Mouse (Mus musculus) forelimb bud, embryonic 11.5 days (tissue): ENCODE results near the gene Rab39.

Experiments used
- DNase-seq: peaks from one replicate; pipeline ENCODE4 v3.0.0-alpha.2; 2012; ENCODE audit warnings: low read depth, low spot score

Rab39 gene

DNA sequence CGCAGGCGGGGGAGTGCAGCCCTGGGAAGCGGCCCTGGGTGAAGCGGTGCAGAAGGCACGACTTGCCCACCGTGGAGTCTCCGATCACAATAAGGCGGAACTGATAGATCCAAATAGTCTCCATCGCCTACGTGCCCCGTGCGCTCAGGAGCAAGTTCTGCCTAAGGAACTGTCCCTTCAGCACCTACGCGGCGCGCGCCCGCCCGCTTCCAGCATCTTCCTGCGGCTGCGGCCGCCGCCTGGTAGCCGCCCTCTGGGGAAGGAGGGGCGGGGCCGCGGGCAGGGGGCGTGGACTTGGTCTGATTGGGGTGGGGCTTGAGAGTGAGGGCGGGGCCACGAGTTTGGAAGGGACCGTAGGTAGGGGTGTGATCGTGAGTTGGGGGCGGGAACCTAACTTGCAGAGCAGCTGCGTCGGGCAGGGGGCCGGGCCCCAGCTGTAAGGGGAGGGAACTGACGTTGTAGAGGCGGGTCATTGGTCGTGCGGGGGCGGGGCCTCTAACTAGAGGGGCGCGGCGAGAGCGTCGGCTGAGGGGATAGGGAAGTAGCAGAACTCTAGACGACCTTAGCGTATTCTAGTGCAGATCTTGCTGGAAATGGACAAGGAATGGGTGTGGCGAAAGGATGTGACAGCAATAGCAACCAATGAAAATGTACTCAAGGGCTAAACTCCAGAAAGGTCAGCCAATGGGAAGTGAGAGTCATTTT, at the start of gene Rab39:
TSS of gene Rab39 (minus strand) at position 241 of the 705 bp plus-strand sequence.
- peak; percentile 88 for DNase-seq

DNA sequence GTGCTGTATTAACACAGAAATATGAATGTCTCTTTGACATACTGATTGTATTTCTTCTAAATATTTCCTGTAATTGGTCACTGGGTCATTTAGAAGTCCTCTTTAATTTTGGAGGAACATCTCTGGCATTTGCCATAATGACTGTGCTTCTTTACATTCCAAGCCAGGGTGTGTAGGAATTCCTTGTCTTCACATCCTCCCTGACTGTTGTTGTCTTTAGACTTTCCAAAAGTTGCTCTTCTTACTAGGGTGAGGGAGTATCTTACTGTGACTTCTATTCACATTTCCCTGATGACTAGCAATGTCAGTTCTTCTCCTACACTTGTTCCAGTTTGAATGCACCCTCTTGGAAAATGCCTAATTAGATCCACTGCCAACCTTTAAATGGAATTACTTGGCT, 48.8 kb upstream of the Rab39 start:
- no peak for DNase-seq

DNA sequence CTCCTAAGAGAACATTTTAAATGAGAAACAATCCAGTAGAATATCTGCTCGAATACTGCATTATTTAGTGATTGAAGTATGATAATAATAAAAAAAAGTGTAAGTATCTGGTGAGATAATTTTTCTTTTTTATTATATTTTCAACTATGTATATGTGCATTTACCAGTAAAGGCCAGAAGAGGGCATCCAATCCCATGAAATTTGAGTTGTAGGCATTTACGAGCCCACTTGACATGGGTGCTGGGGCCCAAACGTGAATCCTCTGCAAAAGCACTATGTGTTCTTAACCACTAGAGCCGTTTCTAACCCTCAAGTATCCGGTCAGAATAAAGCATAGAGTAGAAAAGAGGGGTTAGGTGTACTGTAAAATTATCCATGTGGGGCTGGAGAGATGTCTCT, 44.9 kb upstream of the Rab39 start:
- DNase-seq: no peak

DNA sequence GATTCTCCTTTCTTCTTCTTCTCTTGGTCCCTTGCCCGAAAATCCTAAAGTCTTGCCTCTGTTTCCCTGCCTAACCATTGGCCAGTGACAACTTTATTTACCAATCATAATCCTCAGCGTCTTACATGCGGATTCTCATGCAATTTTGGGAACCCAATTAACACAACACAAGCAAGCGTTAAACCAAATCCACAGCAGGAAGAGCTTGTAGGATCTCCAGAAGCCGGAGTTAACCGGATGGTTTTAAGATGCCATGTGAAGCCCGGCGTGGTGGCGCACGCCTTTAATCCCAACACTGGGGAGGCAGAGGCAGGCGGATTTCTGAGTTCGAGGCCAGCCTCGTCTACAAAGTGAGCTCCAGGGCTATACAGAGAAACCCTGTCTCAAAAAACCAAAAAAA, 44.4 kb upstream of the Rab39 start:
- no peak for DNase-seq

GRCm38 (mm10) chr9:53740829-53741404, 34.9 kb upstream of the Rab39 start:
- no peak for DNase-seq

- DNase-seq: no peak
Measured at GRCm38 (mm10) chr9:53705491-53705991, 491 bp downstream of the Rab39 start.

DNA sequence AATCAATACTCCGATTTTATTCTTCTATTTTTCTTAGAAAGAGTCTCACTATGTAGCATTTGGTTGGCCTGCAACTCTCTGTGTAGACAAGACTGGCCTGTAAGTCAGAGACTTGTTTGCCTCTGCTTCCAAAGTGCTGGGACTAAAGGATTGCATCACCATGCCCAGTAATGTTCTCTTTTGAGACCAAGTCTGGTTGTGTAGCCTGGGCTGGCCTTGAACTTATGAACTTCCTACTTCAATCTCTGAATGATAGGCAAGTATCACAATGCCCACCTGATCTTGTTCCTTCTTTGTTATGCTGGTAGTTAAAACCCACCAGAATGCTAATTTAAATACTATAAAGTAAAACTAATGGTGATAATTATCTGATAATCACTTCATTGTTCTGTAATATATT, 3.0 kb downstream of the Rab39 start:
- DNase-seq: no peak

DNA sequence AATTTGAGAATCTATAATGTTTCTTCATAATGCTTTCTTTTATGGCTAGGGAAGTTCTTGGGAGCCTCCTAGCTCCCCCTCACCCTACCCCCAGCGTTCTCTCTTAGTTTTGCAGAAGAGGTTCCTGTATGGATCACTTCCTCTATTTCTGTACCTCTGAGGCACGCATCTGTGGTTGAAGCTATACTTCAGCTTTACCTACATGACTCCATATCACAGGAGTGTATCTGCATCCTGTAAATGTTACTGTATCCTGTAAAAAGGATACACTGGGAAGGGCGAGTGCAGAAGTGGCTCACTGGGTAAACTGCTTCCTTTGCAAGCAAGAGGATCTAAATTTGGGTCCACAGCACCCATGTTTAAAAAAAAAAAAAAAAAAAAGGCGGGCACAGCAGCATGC, 5.5 kb downstream of the Rab39 start:
- no peak for DNase-seq

DNA sequence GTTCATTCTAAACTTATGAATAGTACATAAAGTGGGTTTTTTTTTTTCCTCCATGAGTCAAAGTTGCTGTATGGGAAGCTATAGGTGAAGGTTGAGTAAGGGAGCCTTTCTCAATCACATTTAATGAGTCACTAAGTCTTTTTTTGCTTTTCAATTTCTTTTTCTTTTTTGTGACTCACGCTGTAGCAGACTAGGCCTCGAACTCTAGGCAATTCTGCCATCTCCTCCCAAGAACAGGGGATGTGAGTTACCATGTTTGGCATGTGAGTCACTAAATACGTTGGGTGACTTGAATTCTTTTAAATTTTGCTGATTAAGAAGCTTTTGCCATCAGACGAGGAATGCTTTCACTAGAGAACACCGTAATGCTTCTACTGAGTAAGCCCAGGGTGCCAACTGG, 10.2 kb downstream of the Rab39 start:
- no peak for DNase-seq

- no peak for DNase-seq
Measured at GRCm38 (mm10) chr9:53693718-53694117, 12.3 kb downstream of the Rab39 start.

- DNase-seq: no peak
Measured at GRCm38 (mm10) chr9:53691745-53692670, 14.0 kb downstream of the Rab39 start.

- no peak for DNase-seq
Measured at GRCm38 (mm10) chr9:53680851-53681250, 25.2 kb downstream of the Rab39 start.

DNA sequence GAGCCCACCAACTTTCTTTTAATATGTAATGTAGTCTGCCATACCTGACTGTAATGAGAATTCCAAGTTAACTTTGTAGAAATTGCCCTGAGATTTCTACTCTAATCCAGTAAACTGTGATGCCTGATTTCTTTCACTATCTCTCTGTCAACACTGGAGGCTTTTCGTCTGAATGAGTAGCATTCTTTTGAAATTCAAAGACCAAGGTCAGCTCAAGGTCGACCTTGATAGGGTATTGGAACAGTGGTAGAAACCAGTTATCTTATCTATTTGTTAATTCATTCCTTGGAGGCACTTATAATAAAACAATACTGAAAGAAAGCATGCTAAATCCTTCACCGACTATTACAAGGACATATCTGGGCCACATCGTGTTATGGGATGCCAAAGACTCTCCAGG, 29.1 kb downstream of the Rab39 start:
- DNase-seq: no peak

GRCm38 (mm10) chr9:53673571-53673970, 32.5 kb downstream of the Rab39 start:
- DNase-seq: peak; percentile 68

GRCm38 (mm10) chr9:53669680-53670219, 36.3 kb downstream of the Rab39 start, which contains the start of gene Cul5:
TSS of gene Cul5 (minus strand) at chr9:53670014.
- peak; percentile 11 for DNase-seq

DNA sequence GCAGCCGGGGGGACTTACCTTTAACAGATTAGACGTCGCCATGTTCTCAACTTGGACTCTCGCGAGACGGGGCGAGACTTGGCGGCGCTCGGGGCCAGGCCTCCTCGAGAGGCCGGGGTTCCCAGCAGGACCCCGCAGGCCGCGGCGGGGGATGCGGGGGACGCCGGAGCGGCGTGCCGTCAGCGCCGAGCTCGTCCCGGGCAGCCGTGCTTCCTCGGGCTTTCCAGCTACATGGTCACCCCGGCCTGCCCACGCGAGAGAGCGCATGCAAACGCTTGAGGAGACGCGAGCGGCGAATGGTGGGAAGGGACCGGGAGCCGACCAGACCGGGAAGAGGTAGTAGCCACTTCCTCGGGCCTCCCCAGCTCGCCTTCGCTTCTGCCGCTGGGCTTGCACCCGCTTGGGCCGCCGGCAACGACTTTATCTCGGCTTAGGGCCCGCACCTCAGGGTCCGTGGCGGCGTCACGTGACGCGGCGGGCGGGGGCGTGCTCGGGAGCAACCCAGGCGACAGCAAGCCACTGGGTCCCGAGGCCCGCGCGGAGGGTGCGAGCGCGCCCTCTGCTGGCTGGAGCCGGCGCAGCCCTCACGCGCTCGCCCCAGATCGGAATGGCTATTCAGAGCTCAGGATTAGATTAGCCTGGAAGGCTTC, 38.9 kb downstream of the Rab39 start:
- DNase-seq: peak; percentile 92

- DNase-seq: no peak
Measured at GRCm38 (mm10) chr9:53666665-53667019, 39.4 kb downstream of the Rab39 start.

DNA sequence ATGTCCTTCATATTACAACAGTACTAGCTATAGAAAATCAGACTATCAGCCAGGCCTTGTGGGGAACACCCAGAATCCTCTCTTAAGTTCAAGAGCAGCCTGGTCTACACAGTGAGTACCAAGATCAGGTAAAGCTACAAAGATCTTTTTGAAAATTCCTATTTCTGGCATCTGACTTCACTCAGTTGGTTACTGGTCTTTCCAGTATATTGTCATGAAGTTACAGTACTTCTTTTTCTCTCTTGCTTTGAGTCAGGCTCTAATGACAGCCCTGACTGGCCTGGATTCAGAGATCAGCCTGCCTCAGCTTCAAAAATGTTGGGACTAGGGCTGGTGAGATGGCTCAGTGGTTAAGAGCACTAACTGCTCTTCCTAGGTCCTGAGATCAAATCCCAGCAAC, 40.6 kb downstream of the Rab39 start:
- no peak for DNase-seq

DNA sequence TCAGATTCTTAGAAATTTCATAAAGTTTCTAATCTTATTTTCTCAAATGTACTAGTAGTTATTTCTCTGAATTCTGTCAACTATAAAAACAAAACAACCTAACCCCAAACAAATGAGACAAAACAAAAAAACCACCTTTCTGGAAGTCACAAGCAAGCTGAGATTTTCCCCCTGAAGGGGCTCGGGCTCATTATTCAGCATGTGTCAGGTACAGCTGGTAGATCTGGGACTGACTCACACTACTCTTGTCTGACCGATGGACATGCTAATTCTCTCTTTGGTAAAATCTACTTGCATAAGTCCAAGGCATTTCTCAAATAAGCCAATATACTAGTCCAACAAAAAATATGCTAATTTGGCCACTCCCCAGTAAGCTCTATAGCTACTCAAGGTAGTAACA, 41.2 kb downstream of the Rab39 start:
- no peak for DNase-seq

DNA sequence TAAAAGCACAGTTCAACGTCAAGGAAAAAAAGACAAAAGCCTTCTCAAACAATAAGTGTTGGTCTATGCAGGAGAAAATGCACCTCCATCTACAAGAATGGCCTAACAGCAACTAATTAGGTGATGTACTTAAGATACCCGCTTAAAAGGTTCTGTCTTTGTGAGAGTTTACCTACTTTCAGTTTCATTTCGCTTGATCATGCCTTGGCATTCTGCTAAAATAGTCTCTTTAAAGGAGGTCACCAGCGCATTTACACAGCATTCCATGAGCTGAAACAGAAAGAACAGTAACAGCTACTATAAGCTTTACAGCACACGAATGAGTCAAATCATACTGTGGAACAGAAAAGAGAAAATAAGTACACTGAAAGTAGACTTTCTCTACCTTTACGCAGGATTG, 71.2 kb downstream of the Rab39 start:
- no peak for DNase-seq
